Mouse (Mus musculus): ENCODE results near the gene Mrps18b.

GRCm38 (mm10) chr17:35939941-35940340 is 23.8 kb upstream of the Mrps18b start:
- TF ChIP-seq CTCF (IDR thresholded peaks at IDR 0.05; ENCODE audit: low read depth) (no peak), EP300 (optimal IDR thresholded peaks at IDR 0.05) (no peak)

All from stomach, postnatal 0 days (tissue).